Mouse (Mus musculus): ENCODE data around the gene Vma21-ps. TPM values are rescaled to one million over a fixed set of nuclear protein-coding genes. Genes with fewer than 3 reads are reported as not detected.
A peak's percentile ranks its signal among the peaks of the same experiment; 100 is the strongest.

Gene Vma21-ps
- polyA plus RNA-seq, 1 experiment from 2014 or later: not detected

DNA sequence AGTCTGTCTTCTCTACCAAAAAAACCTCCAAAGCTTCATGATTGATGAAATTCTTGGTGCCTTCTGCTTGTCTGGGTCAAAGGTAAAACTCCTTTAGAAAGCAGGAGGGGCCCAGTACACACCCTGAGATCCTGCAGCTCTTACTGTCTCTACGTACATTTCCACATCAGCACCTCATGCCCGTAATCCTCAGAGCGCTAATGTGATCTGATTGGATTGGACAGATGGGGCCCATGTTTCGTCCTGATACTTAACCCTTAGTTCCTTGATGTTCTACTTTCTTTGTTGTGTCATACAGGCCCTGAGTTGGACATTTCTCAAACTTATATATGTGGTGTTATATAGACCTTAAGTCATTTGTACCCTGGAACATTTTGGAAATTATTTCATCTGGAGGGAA, 9.6 kb downstream of the Vma21-ps start:
- WGBS: 89% methylated on average over 4 of the region's 4 CpGs
- Histone ChIP-seq H3K36me3 (ENCODE audit: control insufficient read depth, insufficient read depth, low read length) (no peaks in the 10 kb centered on the region), H3K4me1 (replicated peaks; ENCODE audit: control insufficient read depth, insufficient read depth) (no peaks in the 10 kb centered on the region), H3K9me3 (ENCODE audit: control insufficient read depth, low read length) (no peaks in the 10 kb centered on the region), H3K27ac (replicated peaks) (no peak overlapping the region), H3K9ac (ENCODE audit: low read length) (no peak overlapping the region), H3K4me3 (ENCODE audit: low read depth, low read length) (no peak overlapping the region), H3K27me3 (ENCODE audit: control insufficient read depth, insufficient read depth, low read length) (no peaks in the 10 kb centered on the region), H3K4me2 (replicated peaks; ENCODE audit: low read depth) (no peak overlapping the region)
- DNase-seq (ENCODE audit: low spot score) (no peak), ATAC-seq (ENCODE audit: low FRiP score, low TSS enrichment) (no peak)
- TF ChIP-seq EP300 (optimal IDR thresholded peaks at IDR 0.05) (no peak), CTCF (IDR thresholded peaks at IDR 0.05; ENCODE audit: low read depth) (no peak)

DNA sequence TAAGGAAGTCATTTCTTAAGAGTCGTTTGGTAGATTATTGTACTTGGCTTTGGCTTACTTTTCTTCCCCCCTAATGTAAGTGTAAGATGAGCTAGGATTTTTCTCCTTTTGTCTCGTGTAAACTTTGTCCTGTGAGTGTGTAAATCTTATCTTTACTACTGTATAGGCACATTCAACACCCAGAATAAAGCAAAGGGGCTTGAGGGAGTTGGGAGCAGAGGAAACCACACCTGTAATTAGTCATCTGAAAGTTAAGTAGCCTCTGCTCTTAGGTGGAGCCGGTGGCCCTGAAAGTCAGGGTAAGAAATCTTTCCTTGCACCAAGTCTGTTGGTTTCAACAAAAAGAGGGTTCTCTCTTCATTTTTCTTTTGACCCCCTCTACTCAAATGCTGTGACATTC, 23.6 kb downstream of the Vma21-ps start:
- H3K4me3 ChIP-seq (ENCODE audit: low read depth, low read length): no peak overlapping the region
- DNase-seq (ENCODE audit: low spot score) (no peak), ATAC-seq (ENCODE audit: low FRiP score, low TSS enrichment) (no peak)
- no peaks in the 10 kb centered on the region for H3K9me3 ChIP-seq (ENCODE audit: control insufficient read depth, low read length)
- H3K27ac ChIP-seq (replicated peaks): no peak overlapping the region
- H3K9ac ChIP-seq (ENCODE audit: low read length): no peak overlapping the region
- no peak overlapping the region for H3K4me2 ChIP-seq (replicated peaks; ENCODE audit: low read depth)
- no peaks in the 10 kb centered on the region for H3K4me1 ChIP-seq (replicated peaks; ENCODE audit: control insufficient read depth, insufficient read depth)
- TF ChIP-seq CTCF (IDR thresholded peaks at IDR 0.05; ENCODE audit: low read depth): no peak
- TF ChIP-seq EP300 (optimal IDR thresholded peaks at IDR 0.05): no peak
- no peaks in the 10 kb centered on the region for H3K27me3 ChIP-seq (ENCODE audit: control insufficient read depth, insufficient read depth, low read length)
- no peaks in the 10 kb centered on the region; the same call in 1 of the 2 replicates for H3K36me3 ChIP-seq (ENCODE audit: control insufficient read depth, insufficient read depth, low read length)
- WGBS: 62% methylated on average over 3 of the region's 3 CpGs

DNA sequence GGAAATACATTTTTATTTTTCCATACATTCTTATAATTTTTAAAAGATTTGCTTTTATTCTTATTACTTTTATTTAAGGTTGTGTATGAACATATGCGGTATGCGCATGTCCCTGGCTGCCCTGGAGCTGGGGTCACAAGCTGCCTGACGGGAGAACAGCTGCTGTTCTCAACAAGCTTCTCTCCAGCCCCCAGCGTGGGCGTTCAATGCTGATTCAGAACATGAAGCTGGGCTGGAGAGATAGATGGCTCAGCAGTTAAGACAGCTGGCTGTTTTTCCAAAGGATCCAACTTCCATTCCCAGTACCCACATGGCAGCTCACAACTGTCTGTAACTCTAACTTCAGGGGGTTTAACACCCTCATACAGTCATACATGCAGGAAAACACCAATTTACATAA, 35.7 kb downstream of the Vma21-ps start:
- TF ChIP-seq CTCF (IDR thresholded peaks at IDR 0.05; ENCODE audit: low read depth): no peak
- no peak for TF ChIP-seq EP300 (optimal IDR thresholded peaks at IDR 0.05)
- Histone ChIP-seq H3K36me3 (ENCODE audit: control insufficient read depth, insufficient read depth, low read length) (peaks cover 7% of the 10 kb centered on the region; the same call in 1 of the 2 replicates), H3K9ac (ENCODE audit: low read length) (no peak overlapping the region), H3K4me2 (replicated peaks; ENCODE audit: low read depth) (no peak overlapping the region), H3K27ac (replicated peaks) (no peak overlapping the region), H3K27me3 (ENCODE audit: control insufficient read depth, insufficient read depth, low read length) (no peaks in the 10 kb centered on the region), H3K9me3 (ENCODE audit: control insufficient read depth, low read length) (no peaks in the 10 kb centered on the region), H3K4me1 (replicated peaks; ENCODE audit: control insufficient read depth, insufficient read depth) (no peaks in the 10 kb centered on the region), H3K4me3 (ENCODE audit: low read depth, low read length) (no peak overlapping the region)
- DNase-seq (ENCODE audit: low spot score) (no peak), ATAC-seq (ENCODE audit: low FRiP score, low TSS enrichment) (no peak)
- WGBS: 86% methylated on average over 5 of the region's 5 CpGs

DNA sequence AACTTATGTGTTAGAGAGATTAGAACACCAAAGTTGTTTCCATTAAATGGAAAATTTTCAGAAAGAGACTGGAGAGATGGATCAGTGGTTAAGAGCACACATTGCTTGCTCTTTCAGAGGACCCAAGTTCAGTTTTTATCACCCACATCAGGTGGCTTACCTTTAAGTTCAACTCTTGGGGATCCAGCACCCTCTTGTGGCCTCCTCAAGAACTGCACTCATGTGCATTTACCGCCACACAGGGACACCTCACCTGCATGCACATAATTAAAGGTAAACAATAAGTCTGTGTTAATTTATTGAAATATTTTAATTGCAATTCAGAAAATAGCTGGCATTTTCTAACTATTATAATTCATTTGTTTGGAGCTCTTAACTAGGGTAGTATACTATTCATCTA, 37.3 kb downstream of the Vma21-ps start:
- 92% methylated on average over 1 of the region's 1 CpGs for WGBS
- no peaks in the 10 kb centered on the region for H3K4me1 ChIP-seq (replicated peaks; ENCODE audit: control insufficient read depth, insufficient read depth)
- ATAC-seq (ENCODE audit: low FRiP score, low TSS enrichment): no peak

More for the DNA sequence above, 37.3 kb downstream of the Vma21-ps start:
- H3K4me3 ChIP-seq (ENCODE audit: low read depth, low read length): no peak overlapping the region
- peak; percentile 66 for TF ChIP-seq CTCF (IDR thresholded peaks at IDR 0.05; ENCODE audit: low read depth)
- TF ChIP-seq EP300 (optimal IDR thresholded peaks at IDR 0.05): no peak
- H3K27me3 ChIP-seq (ENCODE audit: control insufficient read depth, insufficient read depth, low read length): no peaks in the 10 kb centered on the region
- DNase-seq (ENCODE audit: low spot score): peak; percentile 27
- H3K9me3 ChIP-seq (ENCODE audit: control insufficient read depth, low read length): no peaks in the 10 kb centered on the region
- H3K9ac ChIP-seq (ENCODE audit: low read length): no peak overlapping the region
- no peak overlapping the region for H3K4me2 ChIP-seq (replicated peaks; ENCODE audit: low read depth)
- peaks cover 7% of the 10 kb centered on the region; the same call in 1 of the 2 replicates for H3K36me3 ChIP-seq (ENCODE audit: control insufficient read depth, insufficient read depth, low read length)
- H3K27ac ChIP-seq (replicated peaks): no peak overlapping the region

Other genes starting within 250 kb of the Vma21-ps start
- 44.5 and 60.1 TPM in 2 replicates for gene Smc2, start 58.0 kb downstream of the Vma21-ps start, polyA plus RNA-seq (2015; fragmentation: Nextera tagmentation; extraction: Ambion mirVana)
- gene Toporsl, start 99.0 kb upstream of the Vma21-ps start, polyA plus RNA-seq (2015; fragmentation: Nextera tagmentation; extraction: Ambion mirVana): not detected in 2 replicates